In the genomic region with DNA sequence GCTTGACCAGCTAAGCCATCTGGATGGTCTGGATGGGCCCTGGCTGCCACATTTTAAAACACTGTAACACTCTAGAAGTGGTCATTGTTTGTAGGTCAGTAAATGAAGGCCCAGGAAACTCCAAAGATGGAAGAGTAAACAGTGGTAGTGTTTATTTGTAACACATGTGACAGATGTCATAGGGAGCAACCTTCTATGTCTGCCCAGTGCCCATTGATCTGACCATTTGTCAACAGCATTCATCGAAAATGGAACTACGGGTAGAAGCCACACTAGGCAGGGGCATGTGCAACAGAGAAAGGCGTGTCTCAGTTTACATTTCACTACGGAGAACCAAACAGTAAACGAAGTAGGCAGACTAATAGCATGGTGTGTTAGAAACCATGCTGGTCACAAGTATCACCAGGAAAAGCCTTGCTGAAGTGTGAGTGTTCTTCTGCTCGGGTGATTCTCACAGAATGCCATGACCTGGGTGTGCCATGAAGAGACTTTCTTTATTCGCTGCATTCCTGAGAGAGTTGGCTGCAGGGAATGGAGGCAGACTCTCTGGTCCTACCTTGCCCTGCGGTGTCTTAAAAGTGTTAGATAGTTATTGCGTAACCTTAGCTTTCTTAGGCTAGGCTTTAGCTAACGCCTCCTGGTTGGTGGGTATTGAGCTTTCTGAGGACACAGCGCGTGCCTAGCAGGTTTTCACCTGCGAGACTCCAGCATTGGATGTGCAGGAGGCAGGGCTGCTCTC, we compare ENCODE assay signal across 34 mouse cellular contexts. TPM values are rescaled to one million over a fixed set of nuclear protein-coding genes. Genes with fewer than 3 reads are reported as not detected.
DNase-seq lines count a peak whose midpoint lies in the region; ATAC-seq and TF ChIP-seq lines count a peak whose summit lies in the region.
"Had no signal": no experiment of that assay in that cellular context is flagged by ENCODE, and none has a peak within 500 bp of the region (broad histone marks: within the 10 kb centered on the region; RNA-seq: fewer than 3 reads in every experiment).

No protein-coding gene starts in this region.

- no peaks in the 10 kb centered on the region for H3K36me3 ChIP-seq in intestine, embryonic 16.5 days (ENCODE audit: control insufficient read depth, insufficient read depth, low read length)
- peaks cover 19% of the 10 kb centered on the region for H3K36me3 ChIP-seq in liver, embryonic 14.5 days (replicated peaks; ENCODE audit: control insufficient read depth, insufficient read depth, low read depth)
- no peaks in the 10 kb centered on the region for H3K36me3 ChIP-seq in stomach, embryonic 16.5 days (ENCODE audit: control insufficient read depth, insufficient read depth, low read length)
- peaks cover 21% of the 10 kb centered on the region for H3K36me3 ChIP-seq in midbrain, embryonic 14.5 days (ENCODE audit: control insufficient read depth, insufficient read depth, low read length)
- H3K36me3 ChIP-seq: midbrain, embryonic 12.5 days had no signal

- DNase-seq in ZHBTc4 (ENCODE audit: low read depth, low spot score): peak; percentile 55
- no peak for DNase-seq in liver, embryonic 14.5 days (ENCODE audit: low read depth in 3 of 3, low spot score in 3 of 3)
- no peak for DNase-seq in cerebellum, postnatal 36 days
- no peak for DNase-seq in left cerebral cortex, postnatal 4 days
- no peak for DNase-seq in midbrain, embryonic 14.5 days
- DNase-seq: adrenal gland, postnatal 25 days; cerebellum, adult 18-20 months; cerebellum, postnatal 10 days; gastrocnemius, adult 2 months; gastrocnemius, postnatal 36 days; heart, adult 2 months; kidney, adult 2 months; kidney, postnatal 36 days; layer of hippocampus, postnatal 36 days; lung, postnatal 4 days; right cerebral cortex, postnatal 4 days; thymus, adult 18-20 months; thymus, postnatal 36 days had no signal

- no peak overlapping the region for H3K9ac ChIP-seq in intestine, embryonic 16.5 days (ENCODE audit: low read depth, low read length)
- H3K9ac ChIP-seq in liver, embryonic 14.5 days (replicated peaks): no peak overlapping the region
- no peak overlapping the region for H3K9ac ChIP-seq in stomach, embryonic 16.5 days (ENCODE audit: low read length)
- no peak overlapping the region for H3K9ac ChIP-seq in midbrain, embryonic 14.5 days (replicated peaks; ENCODE audit: low read length)
- H3K9ac ChIP-seq: heart, embryonic 12.5 days; hindbrain, embryonic 14.5 days; liver, embryonic 15.5 days; midbrain, embryonic 12.5 days; neural tube, embryonic 13.5 days had no signal

- intact Hi-C loops in left cerebral cortex, postnatal 4 days (cut with DNase I): no loop called here

- no peaks in the 10 kb centered on the region for H3K9me3 ChIP-seq in intestine, embryonic 16.5 days (ENCODE audit: control insufficient read depth, low read length)
- H3K9me3 ChIP-seq in liver, embryonic 14.5 days (ENCODE audit: control insufficient read depth, low read length): no peaks in the 10 kb centered on the region
- H3K9me3 ChIP-seq in stomach, embryonic 16.5 days (replicated peaks; ENCODE audit: control insufficient read depth, low read length): no peaks in the 10 kb centered on the region
- no peaks in the 10 kb centered on the region for H3K9me3 ChIP-seq in midbrain, embryonic 14.5 days (ENCODE audit: control insufficient read depth, low read length)
- H3K9me3 ChIP-seq: heart, embryonic 12.5 days; liver, embryonic 15.5 days; megakaryocyte, embryonic 14.5 days; midbrain, embryonic 12.5 days; neural tube, embryonic 13.5 days had no signal

- ATAC-seq in intestine, embryonic 16.5 days: peak; percentile 72
- no peak for ATAC-seq in liver, embryonic 14.5 days (ENCODE audit: insufficient read depth)
- ATAC-seq in stomach, embryonic 16.5 days (ENCODE audit: insufficient read depth, low FRiP score): peak; percentile 38; the same call in 1 of the 2 replicates
- no peak for ATAC-seq in midbrain, embryonic 14.5 days (ENCODE audit: low FRiP score, low TSS enrichment)
- ATAC-seq: forebrain, embryonic 16.5 days had no signal

- WGBS in intestine, embryonic 16.5 days: 57% methylated on average over 13 of the region's 13 CpGs
- 76% methylated on average over 13 of the region's 13 CpGs for WGBS in liver, embryonic 14.5 days (ENCODE audit: insufficient replicate concordance)
- WGBS in stomach, embryonic 16.5 days: 63% methylated on average over 13 of the region's 13 CpGs
- 90% methylated on average over 13 of the region's 13 CpGs for WGBS in midbrain, embryonic 14.5 days

- peak overlapping the region; percentile 30 for H3K27ac ChIP-seq in intestine, embryonic 16.5 days (ENCODE audit: low read length)
- H3K27ac ChIP-seq in liver, embryonic 14.5 days: peak overlapping the region; percentile 6; the same call in 1 of the 2 replicates
- 0 out of 2 replicates have a peak overlapping the region, but pooled peaks have one; percentile 27 for H3K27ac ChIP-seq in stomach, embryonic 16.5 days (ENCODE audit: low read length)
- no peak overlapping the region for H3K27ac ChIP-seq in midbrain, embryonic 14.5 days (replicated peaks; ENCODE audit: low read depth, low read length)
- H3K27ac ChIP-seq: gastrocnemius, adult 2 months; heart, adult 2 months; hindbrain, embryonic 14.5 days; liver, embryonic 15.5 days; midbrain, embryonic 12.5 days; neural tube, embryonic 13.5 days had no signal

- H3K4me3 ChIP-seq in intestine, embryonic 16.5 days (ENCODE audit: low read length): no peak overlapping the region
- H3K4me3 ChIP-seq in liver, embryonic 14.5 days (ENCODE audit: insufficient read depth in 1 of 2, low read depth in 2 of 2, low read length in 2 of 2): no peak overlapping the region
- H3K4me3 ChIP-seq in stomach, embryonic 16.5 days (replicated peaks; ENCODE audit: low read length): no peak overlapping the region
- no peak overlapping the region for H3K4me3 ChIP-seq in midbrain, embryonic 14.5 days (replicated peaks; ENCODE audit: low read depth, low read length)
- H3K4me3 ChIP-seq: gastrocnemius, adult 2 months; heart, adult 2 months; heart, embryonic 12.5 days; liver, embryonic 15.5 days; megakaryocyte, embryonic 14.5 days; midbrain, embryonic 12.5 days; neural tube, embryonic 13.5 days had no signal

- peaks cover 21% of the 10 kb centered on the region for H3K4me1 ChIP-seq in intestine, embryonic 16.5 days (ENCODE audit: control insufficient read depth, insufficient read depth, low read length)
- H3K4me1 ChIP-seq in liver, embryonic 14.5 days (replicated peaks; ENCODE audit: control insufficient read depth in 2 of 2, insufficient read depth in 2 of 2, low read length in 1 of 2): peaks cover 24 to 32% of the 10 kb centered on the region in 2 experiments
- H3K4me1 ChIP-seq in stomach, embryonic 16.5 days (ENCODE audit: control insufficient read depth, insufficient read depth, low read length): peaks cover 6% of the 10 kb centered on the region
- no peaks in the 10 kb centered on the region for H3K4me1 ChIP-seq in midbrain, embryonic 14.5 days (ENCODE audit: control insufficient read depth, insufficient read depth, low read length)
- H3K4me1 ChIP-seq: midbrain, embryonic 12.5 days; neural tube, embryonic 13.5 days had no signal

- TF ChIP-seq CTCF in liver, embryonic 14.5 days (IDR thresholded peaks at IDR 0.05; ENCODE audit: low read depth): no peak

- no peaks in the 10 kb centered on the region for H3K27me3 ChIP-seq in intestine, embryonic 16.5 days (replicated peaks; ENCODE audit: control insufficient read depth, insufficient read depth, low read length)
- no peaks in the 10 kb centered on the region for H3K27me3 ChIP-seq in liver, embryonic 14.5 days (ENCODE audit: control insufficient read depth, insufficient read depth, low read length)
- no peaks in the 10 kb centered on the region for H3K27me3 ChIP-seq in stomach, embryonic 16.5 days (ENCODE audit: control insufficient read depth, insufficient read depth, low read length)
- H3K27me3 ChIP-seq in midbrain, embryonic 14.5 days (ENCODE audit: control insufficient read depth, insufficient read depth, low read length): no peaks in the 10 kb centered on the region
- H3K27me3 ChIP-seq: CH12.LX; heart, embryonic 12.5 days; liver, embryonic 15.5 days; megakaryocyte, embryonic 14.5 days; midbrain, embryonic 12.5 days; neural tube, embryonic 13.5 days had no signal

- H3K4me2 ChIP-seq in intestine, embryonic 16.5 days (ENCODE audit: low read depth, low read length): no peak overlapping the region
- H3K4me2 ChIP-seq in liver, embryonic 14.5 days (ENCODE audit: low read depth): no peak overlapping the region
- H3K4me2 ChIP-seq in stomach, embryonic 16.5 days (ENCODE audit: low read depth, low read length): no peak overlapping the region
- H3K4me2 ChIP-seq in midbrain, embryonic 14.5 days (ENCODE audit: low read length): no peak overlapping the region
- H3K4me2 ChIP-seq: heart, embryonic 12.5 days; hindbrain, embryonic 14.5 days; liver, embryonic 15.5 days; midbrain, embryonic 12.5 days; neural tube, embryonic 13.5 days had no signal

- TF ChIP-seq EP300 in liver, embryonic 14.5 days (IDR thresholded peaks at IDR 0.05; ENCODE audit: low read depth): no peak

RNA-seq across cellular contexts. Expression of a gene that starts 9.5 kb away (rescaled TPM):
- polyA plus RNA-seq in intestine, embryonic 16.5 days (2015; fragmentation: Nextera tagmentation; extraction: Ambion mirVana): 47.5 and 62.4 TPM in 2 replicates
- 31.0 and 45.7 TPM in 2 replicates for polyA plus RNA-seq in liver, embryonic 14.5 days (2012; rRNA removed)
- polyA plus RNA-seq in liver, embryonic 14.5 days (2014; fragmentation: Nextera tagmentation; extraction: Ambion mirVana): 84.7 and 95.3 TPM in 2 replicates
- polyA plus RNA-seq in stomach, embryonic 16.5 days (2015; fragmentation: Nextera tagmentation; extraction: Ambion mirVana): 49.4 and 56.0 TPM in 2 replicates
- 10 to 100 TPM; 14.3 to 19.0 TPM for total RNA-seq in left cerebral cortex, postnatal 4 days (2021)
- 36.7 and 43.5 TPM in 2 replicates for polyA plus RNA-seq in midbrain, embryonic 14.5 days (2014; fragmentation: Nextera tagmentation; extraction: Ambion mirVana)

RNA-seq across cellular contexts. Expression of a gene that starts 13.3 kb away (rescaled TPM):
- 179 and 183 TPM in 2 replicates for polyA plus RNA-seq in intestine, embryonic 16.5 days (2015; fragmentation: Nextera tagmentation; extraction: Ambion mirVana)
- polyA plus RNA-seq in liver, embryonic 14.5 days (2012; rRNA removed): 19.1 and 20.6 TPM in 2 replicates
- 32.7 and 36.0 TPM in 2 replicates for polyA plus RNA-seq in liver, embryonic 14.5 days (2014; fragmentation: Nextera tagmentation; extraction: Ambion mirVana)
- polyA plus RNA-seq in stomach, embryonic 16.5 days (2015; fragmentation: Nextera tagmentation; extraction: Ambion mirVana): 107 TPM in 2 replicates
- total RNA-seq in left cerebral cortex, postnatal 4 days (2021): 1 to 10 TPM; 8.3 to 9.9 TPM
- polyA plus RNA-seq in midbrain, embryonic 14.5 days (2014; fragmentation: Nextera tagmentation; extraction: Ambion mirVana): 19.0 and 24.4 TPM in 2 replicates

RNA-seq across cellular contexts. Expression of a gene that starts 52.3 kb away (rescaled TPM):
- polyA plus RNA-seq in intestine, embryonic 16.5 days (2015; fragmentation: Nextera tagmentation; extraction: Ambion mirVana): 77.7 and 82.8 TPM in 2 replicates
- 56.4 and 90.4 TPM in 2 replicates for polyA plus RNA-seq in liver, embryonic 14.5 days (2012; rRNA removed)
- 153 and 156 TPM in 2 replicates for polyA plus RNA-seq in liver, embryonic 14.5 days (2014; fragmentation: Nextera tagmentation; extraction: Ambion mirVana)
- polyA plus RNA-seq in stomach, embryonic 16.5 days (2015; fragmentation: Nextera tagmentation; extraction: Ambion mirVana): 103 and 125 TPM in 2 replicates
- total RNA-seq in left cerebral cortex, postnatal 4 days (2021): not detected
- polyA plus RNA-seq in midbrain, embryonic 14.5 days (2014; fragmentation: Nextera tagmentation; extraction: Ambion mirVana): 0.39 and 0.92 TPM in 2 replicates
- total RNA-seq: adrenal gland, postnatal 25 days; ES-E14; gastrocnemius, adult 2 months; hematopoietic stem cell, adult 5-6 weeks; layer of hippocampus, postnatal 36 days; left cerebral cortex, postnatal 10 days had no signal
- polyA plus RNA-seq: C2C12; cortical plate, adult 2 months; spleen, adult 2 months had no signal

RNA-seq across cellular contexts. Expression of a gene that starts 56.8 kb away (rescaled TPM):
- 50.5 and 56.0 TPM in 2 replicates for polyA plus RNA-seq in intestine, embryonic 16.5 days (2015; fragmentation: Nextera tagmentation; extraction: Ambion mirVana)
- 26.2 and 90.6 TPM in 2 replicates for polyA plus RNA-seq in liver, embryonic 14.5 days (2012; rRNA removed)
- polyA plus RNA-seq in liver, embryonic 14.5 days (2014; fragmentation: Nextera tagmentation; extraction: Ambion mirVana): 20.6 and 22.6 TPM in 2 replicates
- 42.9 and 44.5 TPM in 2 replicates for polyA plus RNA-seq in stomach, embryonic 16.5 days (2015; fragmentation: Nextera tagmentation; extraction: Ambion mirVana)
- total RNA-seq in left cerebral cortex, postnatal 4 days (2021): 10 to 100 TPM; 48.5 to 49.7 TPM
- polyA plus RNA-seq in midbrain, embryonic 14.5 days (2014; fragmentation: Nextera tagmentation; extraction: Ambion mirVana): 16.8 and 21.9 TPM in 2 replicates

Comparison
In these comparisons a context has a peak if more than half of its experiments do, and no peak if none do; other contexts are left out.
1. ATAC-seq: peak in intestine, embryonic 16.5 days (single experiment) and stomach, embryonic 16.5 days (single experiment); none in liver, embryonic 14.5 days (single experiment) and midbrain, embryonic 14.5 days (single experiment).
2. RNA of a gene that starts 52.3 kb away (polyA plus RNA-seq): 56.4 to 156 TPM in liver, embryonic 14.5 days, 103 to 125 TPM in stomach, embryonic 16.5 days and 77.7 to 82.8 TPM in intestine, embryonic 16.5 days; 0.39 to 0.92 TPM in midbrain, embryonic 14.5 days; every median in the first group is over 10 times any median in the second.